In the genomic region with DNA sequence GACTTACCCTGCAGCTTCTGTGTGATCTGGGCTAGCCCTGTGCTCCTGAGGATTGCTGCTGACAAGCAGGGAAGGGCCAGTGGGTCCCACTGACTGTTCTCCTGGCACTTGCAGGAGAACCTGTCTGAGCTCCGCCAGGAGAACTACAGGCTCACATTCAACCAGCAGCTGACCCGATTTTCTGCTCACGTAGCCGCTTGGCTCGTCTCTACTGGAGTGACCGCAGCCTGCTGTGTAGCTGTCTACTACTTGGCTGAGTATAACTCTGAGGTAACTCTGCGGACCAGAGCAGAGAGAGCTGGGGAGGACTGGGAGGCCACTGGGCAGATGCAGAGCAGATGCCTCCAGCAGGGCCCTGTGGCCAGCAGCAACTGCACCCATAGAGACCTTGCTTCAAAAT, we compare ENCODE assay signal across 13 mouse cellular contexts. TPM values are rescaled to one million over a fixed set of nuclear protein-coding genes. Genes with fewer than 3 reads are reported as not detected.
DNase-seq lines count a peak whose midpoint lies in the region; ATAC-seq and TF ChIP-seq lines count a peak whose summit lies in the region.
"Had no signal": no experiment of that assay in that cellular context is flagged by ENCODE, and none has a peak within 500 bp of the region (broad histone marks: within the 10 kb centered on the region; RNA-seq: fewer than 3 reads in every experiment).

No protein-coding gene starts in this region.

- no peak overlapping the region for H3K4me3 ChIP-seq in heart, embryonic 10.5 days
- no peak overlapping the region for H3K4me3 ChIP-seq in limb, embryonic 11.5 days (ENCODE audit: low read depth, low read length)
- no peak overlapping the region for H3K4me3 ChIP-seq in limb, embryonic 10.5 days
- H3K4me3 ChIP-seq in liver, postnatal 0 days (ENCODE audit: low read depth, low read length), result no peak overlapping the region
- H3K4me3 ChIP-seq: embryonic facial prominence, embryonic 13.5 days; layer of hippocampus, adult 2 months; midbrain, embryonic 13.5 days had no signal

- H3K27me3 ChIP-seq in heart, embryonic 10.5 days (ENCODE audit: insufficient read depth, poor library complexity, severe bottlenecking), result peaks cover 36% of the 10 kb centered on the region; the same call in 1 of the 2 replicates
- H3K27me3 ChIP-seq in limb, embryonic 11.5 days (ENCODE audit: control insufficient read depth, insufficient read depth, low read length), result no peaks in the 10 kb centered on the region
- H3K27me3 ChIP-seq in limb, embryonic 10.5 days (ENCODE audit: low read depth, poor library complexity, severe bottlenecking), result no peaks in the 10 kb centered on the region
- no peaks in the 10 kb centered on the region for H3K27me3 ChIP-seq in liver, postnatal 0 days (ENCODE audit: insufficient read depth, low read length)
- H3K27me3 ChIP-seq: embryonic facial prominence, embryonic 13.5 days; midbrain, embryonic 13.5 days had no signal

- TF ChIP-seq CTCF in liver, postnatal 0 days (IDR thresholded peaks at IDR 0.05; ENCODE audit: low read depth), result no peak

- DNase-seq in heart, adult 11 months, result peak; percentile 78
- no peak for DNase-seq in heart, embryonic 10.5 days (ENCODE audit: low spot score)
- no peak for DNase-seq in limb, embryonic 11.5 days (ENCODE audit: low spot score)
- DNase-seq in limb, embryonic 10.5 days (ENCODE audit: low spot score), result no peak
- DNase-seq in cerebellum, postnatal 10 days, result peak; percentile 72 to 76
- peak; percentile 6 to 17 for DNase-seq in right cerebral cortex, adult 2 months (ENCODE audit: low spot score in 2 of 2)
- DNase-seq in thymus, postnatal 0 days (ENCODE audit: low spot score), result no peak
- DNase-seq in liver, postnatal 0 days, result no peak
- DNase-seq: adrenal gland, postnatal 36 days; thymus, postnatal 14 days had no signal

- no peak overlapping the region for H3K4me2 ChIP-seq in limb, embryonic 11.5 days (ENCODE audit: low read depth, severe bottlenecking)
- H3K4me2 ChIP-seq in liver, postnatal 0 days (ENCODE audit: low read depth, low read length), result no peak overlapping the region
- H3K4me2 ChIP-seq: embryonic facial prominence, embryonic 13.5 days; midbrain, embryonic 13.5 days had no signal

- peak overlapping the region; percentile 17 for H3K9ac ChIP-seq in limb, embryonic 11.5 days (ENCODE audit: low read length)
- no peak overlapping the region for H3K9ac ChIP-seq in liver, postnatal 0 days (replicated peaks)
- H3K9ac ChIP-seq: embryonic facial prominence, embryonic 13.5 days; midbrain, embryonic 13.5 days had no signal

- H3K27ac ChIP-seq in heart, embryonic 10.5 days, result no peak overlapping the region
- H3K27ac ChIP-seq in limb, embryonic 11.5 days (replicated peaks; ENCODE audit: low read depth, low read length), result no peak overlapping the region
- H3K27ac ChIP-seq in limb, embryonic 10.5 days, result no peak overlapping the region
- H3K27ac ChIP-seq in liver, postnatal 0 days (ENCODE audit: low read depth), result no peak overlapping the region
- H3K27ac ChIP-seq: embryonic facial prominence, embryonic 13.5 days; layer of hippocampus, adult 2 months; midbrain, embryonic 13.5 days had no signal

- H3K4me1 ChIP-seq in heart, embryonic 10.5 days, result no peaks in the 10 kb centered on the region
- no peaks in the 10 kb centered on the region for H3K4me1 ChIP-seq in limb, embryonic 11.5 days (ENCODE audit: control insufficient read depth, insufficient read depth, low read length)
- no peaks in the 10 kb centered on the region; the same call in 1 of the 2 replicates for H3K4me1 ChIP-seq in limb, embryonic 10.5 days
- no peaks in the 10 kb centered on the region for H3K4me1 ChIP-seq in liver, postnatal 0 days (ENCODE audit: insufficient read depth)
- H3K4me1 ChIP-seq: embryonic facial prominence, embryonic 13.5 days; midbrain, embryonic 13.5 days had no signal

- no peaks in the 10 kb centered on the region for H3K9me3 ChIP-seq in heart, embryonic 10.5 days
- no peaks in the 10 kb centered on the region for H3K9me3 ChIP-seq in limb, embryonic 11.5 days (ENCODE audit: control insufficient read depth, low read length)
- H3K9me3 ChIP-seq in limb, embryonic 10.5 days (replicated peaks), result no peaks in the 10 kb centered on the region
- no peaks in the 10 kb centered on the region for H3K9me3 ChIP-seq in liver, postnatal 0 days (ENCODE audit: low read length)
- H3K9me3 ChIP-seq: embryonic facial prominence, embryonic 13.5 days; midbrain, embryonic 13.5 days had no signal

- no peak for ATAC-seq in limb, embryonic 11.5 days (ENCODE audit: insufficient number of reproducible peaks, low FRiP score, low TSS enrichment, low read depth)
- no peak for ATAC-seq in liver, postnatal 0 days
- ATAC-seq: midbrain, embryonic 13.5 days had no signal

- TF ChIP-seq EP300 in liver, postnatal 0 days (IDR thresholded peaks at IDR 0.05; ENCODE audit: low read depth), result no peak

- WGBS in heart, embryonic 10.5 days, result 79% methylated on average over 7 of the region's 7 CpGs
- 84% methylated on average over 7 of the region's 7 CpGs for WGBS in limb, embryonic 11.5 days
- 87% methylated on average over 7 of the region's 7 CpGs for WGBS in limb, embryonic 10.5 days
- 76% methylated on average over 7 of the region's 7 CpGs for WGBS in liver, postnatal 0 days (ENCODE audit: insufficient replicate concordance)

- H3K36me3 ChIP-seq in heart, embryonic 10.5 days, result no peaks in the 10 kb centered on the region
- H3K36me3 ChIP-seq in limb, embryonic 11.5 days (ENCODE audit: control insufficient read depth, insufficient read depth, low read length), result no peaks in the 10 kb centered on the region
- H3K36me3 ChIP-seq in limb, embryonic 10.5 days, result no peaks in the 10 kb centered on the region
- H3K36me3 ChIP-seq in liver, postnatal 0 days (replicated peaks; ENCODE audit: insufficient read depth, low read length), result no peaks in the 10 kb centered on the region
- H3K36me3 ChIP-seq: embryonic facial prominence, embryonic 13.5 days; midbrain, embryonic 13.5 days had no signal

RNA-seq across cellular contexts. Expression of a gene that starts 52.2 kb away (rescaled TPM):
- polyA plus RNA-seq in heart, embryonic 10.5 days (2016; fragmentation: Nextera tagmentation; extraction: Ambion mirVana), result 0.05 TPM in 1 of 2 replicates, not detected in the other
- polyA plus RNA-seq in limb, embryonic 11.5 days (2014; fragmentation: Nextera tagmentation; extraction: Ambion mirVana), result not detected in 2 replicates
- not detected in 2 replicates for polyA plus RNA-seq in limb, embryonic 10.5 days (2016; fragmentation: Nextera tagmentation; extraction: Ambion mirVana)
- 2.0 and 2.2 TPM in 2 replicates for polyA plus RNA-seq in thymus, postnatal 0 days (2015; fragmentation: Nextera tagmentation; extraction: Ambion mirVana)
- 0.02 and 0.05 TPM in 2 replicates for polyA plus RNA-seq in liver, postnatal 0 days (2015; fragmentation: Nextera tagmentation; extraction: Ambion mirVana)

RNA-seq across cellular contexts. Expression of a gene that starts 56.2 kb away (rescaled TPM):
- polyA plus RNA-seq in heart, embryonic 10.5 days (2016; fragmentation: Nextera tagmentation; extraction: Ambion mirVana), result 64.6 and 64.9 TPM in 2 replicates
- polyA plus RNA-seq in limb, embryonic 11.5 days (2014; fragmentation: Nextera tagmentation; extraction: Ambion mirVana), result 67.0 and 74.3 TPM in 2 replicates
- polyA plus RNA-seq in limb, embryonic 10.5 days (2016; fragmentation: Nextera tagmentation; extraction: Ambion mirVana), result 62.8 and 64.9 TPM in 2 replicates
- 71.0 and 75.3 TPM in 2 replicates for polyA plus RNA-seq in thymus, postnatal 0 days (2015; fragmentation: Nextera tagmentation; extraction: Ambion mirVana)
- polyA plus RNA-seq in liver, postnatal 0 days (2015; fragmentation: Nextera tagmentation; extraction: Ambion mirVana), result 40.1 and 43.1 TPM in 2 replicates

Comparison
In these comparisons a context has a peak if more than half of its experiments do, and no peak if none do; other contexts are left out.
1. DNase-seq: peak in heart, adult 11 months (single experiment), cerebellum, postnatal 10 days (2 of 2) and right cerebral cortex, adult 2 months (2 of 2); none in heart, embryonic 10.5 days (single experiment), limb, embryonic 11.5 days (single experiment), limb, embryonic 10.5 days (single experiment), thymus, postnatal 0 days (single experiment) and liver, postnatal 0 days (single experiment).